ENCODE assay signal across 12 mouse cellular contexts in genomic region chr4:106855771-106856170, GRCm38 (mm10). TPM values are rescaled to one million over a fixed set of nuclear protein-coding genes. Genes with fewer than 3 reads are reported as not detected.
DNase-seq lines count a peak whose midpoint lies in the region; ATAC-seq and TF ChIP-seq lines count a peak whose summit lies in the region.
"Had no signal": no experiment of that assay in that cellular context is flagged by ENCODE, and none has a peak within 500 bp of the region (broad histone marks: within the 10 kb centered on the region; RNA-seq: fewer than 3 reads in every experiment).

No protein-coding gene starts in this region.

- 24% methylated on average over 19 of the region's 19 CpGs for WGBS in heart, embryonic 13.5 days
- WGBS in embryonic facial prominence, embryonic 10.5 days = 9% methylated on average over 19 of the region's 19 CpGs
- 8% methylated on average over 19 of the region's 19 CpGs for WGBS in limb, embryonic 13.5 days

- H3K27me3 ChIP-seq in heart, embryonic 13.5 days (replicated peaks) = peaks cover 4% of the 10 kb centered on the region; the same call in 1 of the 2 replicates
- no peaks in the 10 kb centered on the region for H3K27me3 ChIP-seq in E14TG2a.4 (ENCODE audit: insufficient read depth, low read length)
- 0 out of 2 replicates have a peak, but pooled peaks cover 3% of the 10 kb centered on the region for H3K27me3 ChIP-seq in embryonic facial prominence, embryonic 10.5 days (replicated peaks; ENCODE audit: low read depth, poor library complexity, severe bottlenecking)
- H3K27me3 ChIP-seq in limb, embryonic 13.5 days = no peaks in the 10 kb centered on the region

- H3K36me3 ChIP-seq in heart, embryonic 13.5 days = no peaks in the 10 kb centered on the region
- H3K36me3 ChIP-seq in E14TG2a.4 (ENCODE audit: insufficient read depth, low read length) = peaks cover 21% of the 10 kb centered on the region
- no peaks in the 10 kb centered on the region for H3K36me3 ChIP-seq in embryonic facial prominence, embryonic 10.5 days (replicated peaks)
- no peaks in the 10 kb centered on the region for H3K36me3 ChIP-seq in limb, embryonic 13.5 days
- H3K36me3 ChIP-seq: liver, embryonic 13.5 days had no signal

- no peak for DNase-seq in heart, postnatal 36 days
- peak; percentile 72 for DNase-seq in embryonic facial prominence, embryonic 10.5 days (ENCODE audit: low spot score)
- no peak for DNase-seq in layer of hippocampus, postnatal 25 days (ENCODE audit: extremely low spot score in 1 of 2, low spot score in 1 of 2)
- DNase-seq in left cerebral cortex, adult 11 months (ENCODE audit: low spot score) = no peak
- no peak for DNase-seq in gastrocnemius, postnatal 10 days
- DNase-seq: adrenal gland, adult 8-10 months; cerebellum, adult 2 months; liver, embryonic 13.5 days had no signal

- no peak for TF ChIP-seq CTCF in E14TG2a.4 (conservative IDR thresholded peaks at IDR 0.05; ENCODE audit: low read length)

- H3K4me3 ChIP-seq in heart, embryonic 13.5 days = no peak overlapping the region
- peak overlapping the region; percentile 81 for H3K4me3 ChIP-seq in E14TG2a.4 (replicated peaks; ENCODE audit: low read length)
- peak overlapping the region; percentile 50 for H3K4me3 ChIP-seq in embryonic facial prominence, embryonic 10.5 days
- H3K4me3 ChIP-seq in limb, embryonic 13.5 days = no peak overlapping the region
- H3K4me3 ChIP-seq: liver, embryonic 13.5 days; megakaryocyte, embryonic 14.5 days had no signal

- no peak for ATAC-seq in heart, embryonic 13.5 days (ENCODE audit: extremely low read depth, insufficient number of reproducible peaks, low FRiP score, low TSS enrichment)
- ATAC-seq in limb, embryonic 13.5 days (ENCODE audit: low FRiP score, low read depth) = no peak

- H3K4me2 ChIP-seq in heart, embryonic 13.5 days = 0 out of 2 replicates have a peak overlapping the region, but pooled peaks have one; percentile 8
- peak overlapping the region; percentile 41 for H3K4me2 ChIP-seq in limb, embryonic 13.5 days (replicated peaks)
- H3K4me2 ChIP-seq: liver, embryonic 13.5 days had no signal

- intact Hi-C loops in heart, postnatal 36 days (cut with DNase I) = no loop called here

- H3K27ac ChIP-seq in heart, embryonic 13.5 days (replicated peaks) = no peak overlapping the region
- H3K27ac ChIP-seq in embryonic facial prominence, embryonic 10.5 days (replicated peaks) = peak overlapping the region; percentile 92
- H3K27ac ChIP-seq in limb, embryonic 13.5 days = peak overlapping the region; percentile 44; the same call in 1 of the 2 replicates
- H3K27ac ChIP-seq: liver, embryonic 13.5 days had no signal

- peaks cover 45% of the 10 kb centered on the region for H3K4me1 ChIP-seq in heart, embryonic 13.5 days
- peaks cover 95% of the 10 kb centered on the region for H3K4me1 ChIP-seq in E14TG2a.4 (replicated peaks; ENCODE audit: low read depth, low read length)
- H3K4me1 ChIP-seq in embryonic facial prominence, embryonic 10.5 days = peaks cover 67% of the 10 kb centered on the region
- peaks cover 56% of the 10 kb centered on the region for H3K4me1 ChIP-seq in limb, embryonic 13.5 days

- H3K9me3 ChIP-seq in heart, embryonic 13.5 days = no peaks in the 10 kb centered on the region
- no peaks in the 10 kb centered on the region for H3K9me3 ChIP-seq in E14TG2a.4 (ENCODE audit: low read length)
- H3K9me3 ChIP-seq in embryonic facial prominence, embryonic 10.5 days = peaks cover 3% of the 10 kb centered on the region; the same call in 1 of the 2 replicates
- H3K9me3 ChIP-seq in limb, embryonic 13.5 days = no peaks in the 10 kb centered on the region
- H3K9me3 ChIP-seq: liver, embryonic 13.5 days had no signal

- peak overlapping the region; percentile 44; the same call in 1 of the 2 replicates for H3K9ac ChIP-seq in heart, embryonic 13.5 days
- no peak overlapping the region for H3K9ac ChIP-seq in limb, embryonic 13.5 days
- H3K9ac ChIP-seq: liver, embryonic 13.5 days had no signal

RNA-seq across cellular contexts. Expression of gene Acot11, which starts 51.0 kb away (rescaled TPM):
- 2.2 and 3.9 TPM in 2 replicates for polyA plus RNA-seq in heart, embryonic 13.5 days (2015; fragmentation: Nextera tagmentation; extraction: Ambion mirVana)
- 10 to 100 TPM; 34.3 to 39.8 TPM for total RNA-seq in heart, postnatal 36 days (2021)
- polyA plus RNA-seq in embryonic facial prominence, embryonic 10.5 days (2016; fragmentation: Nextera tagmentation; extraction: Ambion mirVana) = 1.6 and 2.1 TPM in 2 replicates
- polyA plus RNA-seq in limb, embryonic 13.5 days (2015; fragmentation: Nextera tagmentation; extraction: Ambion mirVana) = 5.1 and 5.5 TPM in 2 replicates
- total RNA-seq in layer of hippocampus, postnatal 25 days (2021) = 10 to 100 TPM; 45.7 to 46.8 TPM
- total RNA-seq in gastrocnemius, postnatal 10 days (2021) = 1 to 10 TPM; 5.3 to 7.4 TPM

RNA-seq across cellular contexts. Expression of gene Ssbp3, which starts 54.7 kb away (rescaled TPM):
- polyA plus RNA-seq in heart, embryonic 13.5 days (2015; fragmentation: Nextera tagmentation; extraction: Ambion mirVana) = 59.8 and 61.9 TPM in 2 replicates
- 10 to 100 TPM; 38.7 to 39.4 TPM for total RNA-seq in heart, postnatal 36 days (2021)
- 147 TPM in 2 replicates for polyA plus RNA-seq in embryonic facial prominence, embryonic 10.5 days (2016; fragmentation: Nextera tagmentation; extraction: Ambion mirVana)
- 171 and 173 TPM in 2 replicates for polyA plus RNA-seq in limb, embryonic 13.5 days (2015; fragmentation: Nextera tagmentation; extraction: Ambion mirVana)
- total RNA-seq in layer of hippocampus, postnatal 25 days (2021) = 100 to 1,000 TPM; 147 to 150 TPM
- 10 to 100 TPM; 29.4 to 35.1 TPM for total RNA-seq in gastrocnemius, postnatal 10 days (2021)

Comparison
In these comparisons a context has a peak if more than half of its experiments do, and no peak if none do; other contexts are left out.
1. H3K4me3 ChIP-seq: peak in E14TG2a.4 (single experiment) and embryonic facial prominence, embryonic 10.5 days (single experiment); none in heart, embryonic 13.5 days (single experiment) and limb, embryonic 13.5 days (single experiment).
2. RNA of gene Acot11, which starts 51.0 kb away (total RNA-seq): 45.7 to 46.8 TPM in layer of hippocampus, postnatal 25 days and 34.3 to 39.8 TPM in heart, postnatal 36 days; 5.3 to 7.4 TPM in gastrocnemius, postnatal 10 days; every median in the first group is over 4 times any median in the second.